Comparison of ENCODE assay signal across 8 mouse cellular contexts in genomic region chr5:137349384-137350204, GRCm38 (mm10). TPM values are rescaled to one million over a fixed set of nuclear protein-coding genes. Genes with fewer than 3 reads are reported as not detected.
DNase-seq lines count a peak whose midpoint lies in the region; ATAC-seq and TF ChIP-seq lines count a peak whose summit lies in the region.

TSS of gene Ephb4 (plus strand) at chr5:137350109.

- TF ChIP-seq EP300 in heart, adult 2 months (IDR thresholded peaks at IDR 0.05; ENCODE audit: insufficient read depth, low read depth, low read length) = no peak

- peaks cover 7% of the 10 kb centered on the region for H3K79me2 ChIP-seq in heart, adult 2 months (replicated peaks; ENCODE audit: control insufficient read depth, insufficient read depth, low read length)

- H3K27ac ChIP-seq in embryonic facial prominence, embryonic 13.5 days = peak within 1 kb of the TSS; percentile 99
- H3K27ac ChIP-seq in heart, adult 2 months = peak within 1 kb of the TSS; percentile 93
- peak within 1 kb of the TSS; percentile 99 for H3K27ac ChIP-seq in limb, embryonic 13.5 days
- H3K27ac ChIP-seq in midbrain, embryonic 15.5 days = peak within 1 kb of the TSS; percentile 62
- peak within 1 kb of the TSS; percentile 98 for H3K27ac ChIP-seq in stomach, embryonic 16.5 days (ENCODE audit: low read length)

- 0% methylated on average over 30 of the region's 32 CpGs for WGBS in embryonic facial prominence, embryonic 13.5 days
- WGBS in heart, adult 2 months = 1% methylated on average over 32 of the region's 32 CpGs
- under 1% methylated on average over 32 of the region's 32 CpGs for WGBS in limb, embryonic 13.5 days
- under 1% methylated on average over 31 of the region's 32 CpGs for WGBS in midbrain, embryonic 15.5 days
- under 1% methylated on average over 32 of the region's 32 CpGs for WGBS in stomach, embryonic 16.5 days

- peak; percentile 94 to 95 for DNase-seq in heart, adult 2 months
- peak; percentile 94 for DNase-seq in kidney, adult 18-20 months

- H3K9ac ChIP-seq in embryonic facial prominence, embryonic 13.5 days = peak within 1 kb of the TSS; percentile 97
- H3K9ac ChIP-seq in heart, adult 2 months (ENCODE audit: low read depth, low read length) = peak within 1 kb of the TSS; percentile 92
- peak within 1 kb of the TSS; percentile 99 for H3K9ac ChIP-seq in limb, embryonic 13.5 days
- peak within 1 kb of the TSS; percentile 56 for H3K9ac ChIP-seq in midbrain, embryonic 15.5 days
- H3K9ac ChIP-seq in stomach, embryonic 16.5 days (ENCODE audit: low read length) = peak within 1 kb of the TSS; percentile 96

- intact Hi-C loops in heart, adult 2 months (cut with DNase I) = loop anchor here (2.0 to 10.0 kb wide), 3 partner anchors 27 to 433 kb away; partner anchors contain the start of gene Cldn15

- ATAC-seq in megakaryocyte, adult 5-6 weeks (ENCODE audit: poor library complexity, severe bottlenecking) = no peak
- ATAC-seq in embryonic facial prominence, embryonic 13.5 days (ENCODE audit: insufficient number of reproducible peaks, insufficient read depth, low FRiP score, low TSS enrichment, low read depth) = peak; percentile 98
- peak; percentile 97 for ATAC-seq in limb, embryonic 13.5 days (ENCODE audit: low FRiP score, low read depth)
- ATAC-seq in midbrain, embryonic 15.5 days (replicated peaks) = peak; percentile 90
- peak; percentile 96 for ATAC-seq in stomach, embryonic 16.5 days (ENCODE audit: insufficient read depth, low FRiP score)

- peak within 1 kb of the TSS; percentile 50 for H3K4me3 ChIP-seq in megakaryocyte, embryonic 14.5 days (replicated peaks)
- peak within 1 kb of the TSS; percentile 89 for H3K4me3 ChIP-seq in embryonic facial prominence, embryonic 13.5 days
- peak within 1 kb of the TSS; percentile 69 for H3K4me3 ChIP-seq in heart, adult 2 months
- peak within 1 kb of the TSS; percentile 92 for H3K4me3 ChIP-seq in limb, embryonic 13.5 days
- H3K4me3 ChIP-seq in midbrain, embryonic 15.5 days = peak within 1 kb of the TSS; percentile 49
- H3K4me3 ChIP-seq in stomach, embryonic 16.5 days (replicated peaks; ENCODE audit: low read length) = peak within 1 kb of the TSS; percentile 93

- peaks cover 2% of the 10 kb centered on the region for H3K9me3 ChIP-seq in megakaryocyte, embryonic 14.5 days
- H3K9me3 ChIP-seq in embryonic facial prominence, embryonic 13.5 days = no peaks in the 10 kb centered on the region
- no peaks in the 10 kb centered on the region for H3K9me3 ChIP-seq in limb, embryonic 13.5 days
- no peaks in the 10 kb centered on the region for H3K9me3 ChIP-seq in midbrain, embryonic 15.5 days
- H3K9me3 ChIP-seq in stomach, embryonic 16.5 days (replicated peaks; ENCODE audit: control insufficient read depth, low read length) = no peaks in the 10 kb centered on the region

- H3K36me3 ChIP-seq in megakaryocyte, embryonic 14.5 days (replicated peaks; ENCODE audit: low read length) = no peaks in the 10 kb centered on the region
- H3K36me3 ChIP-seq in embryonic facial prominence, embryonic 13.5 days = peaks cover 12% of the 10 kb centered on the region
- H3K36me3 ChIP-seq in heart, adult 2 months (ENCODE audit: control insufficient read depth, insufficient read depth, low read length) = peaks cover under 1% of the 10 kb centered on the region; the same call in 1 of the 2 replicates
- H3K36me3 ChIP-seq in limb, embryonic 13.5 days = peaks cover 12% of the 10 kb centered on the region
- H3K36me3 ChIP-seq in midbrain, embryonic 15.5 days (replicated peaks) = no peaks in the 10 kb centered on the region
- H3K36me3 ChIP-seq in stomach, embryonic 16.5 days (ENCODE audit: control insufficient read depth, insufficient read depth, low read length) = peaks cover 8% of the 10 kb centered on the region

- peak; percentile 96 for TF ChIP-seq POLR2A in heart, adult 2 months (IDR thresholded peaks at IDR 0.05; ENCODE audit: insufficient read depth, low read depth, low read length)

- H3K4me1 ChIP-seq in megakaryocyte, embryonic 14.5 days = peaks cover 20% of the 10 kb centered on the region
- peaks cover 50% of the 10 kb centered on the region for H3K4me1 ChIP-seq in embryonic facial prominence, embryonic 13.5 days
- H3K4me1 ChIP-seq in heart, adult 2 months (ENCODE audit: control insufficient read depth, insufficient read depth, low read length) = peaks cover 10% of the 10 kb centered on the region
- H3K4me1 ChIP-seq in limb, embryonic 13.5 days = peaks cover 67% of the 10 kb centered on the region
- peaks cover 38% of the 10 kb centered on the region for H3K4me1 ChIP-seq in midbrain, embryonic 15.5 days
- H3K4me1 ChIP-seq in stomach, embryonic 16.5 days (ENCODE audit: control insufficient read depth, insufficient read depth, low read length) = peaks cover 35% of the 10 kb centered on the region

- TF ChIP-seq CTCF in heart, adult 2 months (IDR thresholded peaks at IDR 0.05) = peak; percentile 41

- peaks cover 83% of the 10 kb centered on the region for H3K27me3 ChIP-seq in megakaryocyte, embryonic 14.5 days (replicated peaks)
- H3K27me3 ChIP-seq in embryonic facial prominence, embryonic 13.5 days = no peaks in the 10 kb centered on the region
- no peaks in the 10 kb centered on the region for H3K27me3 ChIP-seq in heart, adult 2 months (ENCODE audit: control insufficient read depth, insufficient read depth, low read length)
- no peaks in the 10 kb centered on the region for H3K27me3 ChIP-seq in limb, embryonic 13.5 days
- H3K27me3 ChIP-seq in midbrain, embryonic 15.5 days (replicated peaks) = peaks cover 16% of the 10 kb centered on the region; the same call in 1 of the 2 replicates
- no peaks in the 10 kb centered on the region for H3K27me3 ChIP-seq in stomach, embryonic 16.5 days (ENCODE audit: control insufficient read depth, insufficient read depth, low read length)

- H3K4me2 ChIP-seq in embryonic facial prominence, embryonic 13.5 days = peak within 1 kb of the TSS; percentile 97
- peak within 1 kb of the TSS; percentile 95 for H3K4me2 ChIP-seq in limb, embryonic 13.5 days (replicated peaks)
- peak within 1 kb of the TSS; percentile 95 for H3K4me2 ChIP-seq in midbrain, embryonic 15.5 days
- peak within 1 kb of the TSS; percentile 89 for H3K4me2 ChIP-seq in stomach, embryonic 16.5 days (ENCODE audit: low read depth, low read length)

RNA-seq across cellular contexts. Expression of gene Ephb4, which starts in this region (rescaled TPM):
- not detected in 2 replicates for polyA plus RNA-seq in megakaryocyte, embryonic 14.5 days (2012; ENCODE audit: insufficient read depth, low replicate concordance)
- total RNA-seq in megakaryocyte, adult 5-6 weeks (2015) = 0.16 TPM in 1 of 2 replicates, not detected in the other
- not detected in 2 replicates for total RNA-seq in megakaryocyte, adult 5-6 weeks (2017)
- polyA plus RNA-seq in embryonic facial prominence, embryonic 13.5 days (2015; fragmentation: Nextera tagmentation; extraction: Ambion mirVana) = 70.4 and 71.0 TPM in 2 replicates
- total RNA-seq in heart, adult 2 months (2021) = 10 to 100 TPM; 45.9 to 53.9 TPM
- 35.2 and 51.8 TPM in 2 replicates for polyA plus RNA-seq in heart, adult 2 months (2012; rRNA removed)
- 76.5 and 82.3 TPM in 2 replicates for polyA plus RNA-seq in limb, embryonic 13.5 days (2015; fragmentation: Nextera tagmentation; extraction: Ambion mirVana)
- 6.8 and 8.7 TPM in 2 replicates for polyA plus RNA-seq in midbrain, embryonic 15.5 days (2015; fragmentation: Nextera tagmentation; extraction: Ambion mirVana)
- polyA plus RNA-seq in stomach, embryonic 16.5 days (2015; fragmentation: Nextera tagmentation; extraction: Ambion mirVana) = 31.3 and 31.6 TPM in 2 replicates

Comparison
In these comparisons a context has a peak if more than half of its experiments do, and no peak if none do; other contexts are left out.
1. RNA of gene Ephb4 (total RNA-seq): 45.9 to 53.9 TPM in heart, adult 2 months; 0.16 TPM in megakaryocyte, adult 5-6 weeks; every median in the first group is over 10 times any median in the second.
2. Peak in every context shown above with its lines, with median percentiles within 50 percentile points of each other: H3K4me3 ChIP-seq, H3K27ac ChIP-seq, H3K4me2 ChIP-seq and H3K9ac ChIP-seq.